Mouse (Mus musculus) gastrocnemius, postnatal 4 days (tissue): ENCODE results near the gene Cadm4. TPM values are rescaled to one million over a fixed set of nuclear protein-coding genes. Genes with fewer than 3 reads are reported as not detected.

Source experiments
- DNase-seq, 2 experiments: peaks; one replicate each; pipeline ENCODE4 v3.0.0; 2021 to 2022; ENCODE audit warnings: low spot score in 2 of 2, mixed read lengths in 2 of 2
- long read RNA-seq, 2 experiments: library from polyadenylated mRNA; stranded (forward); transcript quantifications; one replicate each; pipeline ENCODE4 v2.0.0; 2021
- total RNA-seq, 2 experiments: library from RNA; stranded (reverse); gene quantifications; 2 replicates each; pipeline ENCODE4 v1.2.3; 2021

Cadm4 gene
- total RNA-seq: 10 to 100 TPM; 18.6 to 21.3 TPM
- long read RNA-seq, experiment 1, partial matches to known transcripts: 1 of 4 reads
- long read RNA-seq, experiment 1, other reads (novel, unspliced or antisense): 0 of 4 reads
- long read RNA-seq, experiment 2, partial matches to known transcripts: 0 of 6 reads
- long read RNA-seq, experiment 2, other reads (novel, unspliced or antisense): 3 of 6 reads

GRCm38 (mm10) chr7:24481474-24482207, at the start of gene Cadm4:
Gene Cadm4 (plus strand): TSS chr7:24482023.
- peak; percentile 61 to 73 for DNase-seq

DNA sequence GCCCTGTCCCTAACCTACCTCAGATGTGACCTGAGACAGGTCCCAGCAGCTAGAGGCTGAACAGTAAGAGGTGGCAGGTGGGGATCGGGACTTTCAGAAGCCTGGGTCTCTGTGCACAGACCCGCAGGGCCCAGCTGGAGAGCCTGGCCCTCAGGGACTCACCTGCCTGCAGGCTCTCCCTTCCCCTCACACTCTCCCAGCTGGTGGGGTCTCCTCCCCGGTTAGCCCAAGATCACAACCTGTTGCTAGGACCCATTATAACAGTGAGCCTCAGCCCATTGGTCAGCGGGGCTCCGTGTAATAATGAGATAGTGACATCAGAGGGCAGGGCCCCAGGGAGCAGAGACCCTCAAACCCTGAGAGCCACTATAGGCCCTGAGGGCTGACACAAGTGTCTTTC, 46.5 kb upstream of the Cadm4 start:
- no peak for DNase-seq

DNA sequence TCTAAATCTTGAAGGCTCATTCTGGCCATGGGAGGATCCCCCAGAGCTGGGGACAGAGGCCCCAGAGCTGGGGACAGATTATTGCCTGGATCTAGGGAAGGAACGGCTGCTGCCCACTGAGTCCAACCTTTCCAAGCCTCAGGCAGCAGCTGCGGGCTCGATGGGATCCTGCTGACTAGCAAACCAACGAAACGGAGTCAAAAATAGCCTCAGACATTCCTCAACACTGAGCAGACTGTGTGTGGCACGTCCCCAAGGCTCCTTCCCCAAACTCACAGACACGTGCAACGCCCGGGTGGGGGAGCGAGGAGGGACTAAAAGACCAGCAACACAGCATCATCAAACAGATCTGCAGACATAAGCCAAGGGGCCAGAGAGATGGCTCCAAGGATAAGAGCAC, 43.8 kb upstream of the Cadm4 start:
- peak in 1 of 2 experiments; percentile 61 for DNase-seq

GRCm38 (mm10) chr7:24439191-24439590, 42.6 kb upstream of the Cadm4 start:
- no peak for DNase-seq

DNA sequence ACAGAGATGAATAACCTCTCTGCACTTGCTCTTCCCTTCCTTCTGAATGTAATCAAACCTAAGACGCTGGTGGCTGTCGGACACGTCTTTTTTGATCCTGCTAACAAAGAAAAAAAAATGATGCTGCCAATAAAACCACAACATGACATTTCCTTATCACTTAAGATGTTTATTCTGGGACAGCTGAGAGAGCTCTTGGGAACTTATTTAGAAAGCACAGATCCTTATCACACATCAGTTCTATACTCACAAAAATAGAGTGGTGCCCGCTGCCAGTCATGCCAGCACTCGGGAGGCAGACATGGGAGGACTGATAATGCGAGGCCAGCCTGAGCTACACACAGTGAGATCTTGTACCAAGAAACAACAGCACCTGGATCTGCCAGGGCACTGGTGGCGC, 41.9 kb upstream of the Cadm4 start:
- DNase-seq: no peak

DNA sequence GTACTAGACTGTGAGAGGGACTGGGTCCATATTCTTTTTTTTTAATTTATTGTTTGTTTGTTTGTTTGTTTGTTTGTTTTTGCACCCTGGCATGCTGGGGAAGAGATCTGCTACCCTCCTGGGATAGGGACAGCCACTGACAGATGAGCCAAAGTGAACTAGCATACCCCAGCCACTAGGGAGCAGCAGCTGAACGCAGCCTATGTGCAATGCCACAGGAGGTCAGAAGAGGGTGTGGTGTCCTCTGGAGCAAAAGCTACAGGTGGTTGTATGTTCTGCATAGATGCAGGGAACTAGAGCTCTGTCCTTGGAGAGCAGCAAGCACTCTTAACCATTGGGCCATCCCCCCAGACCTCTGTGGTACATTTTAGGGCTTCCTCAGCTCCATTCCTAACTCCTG, 40.0 kb upstream of the Cadm4 start:
- DNase-seq: peak in 1 of 2 experiments; percentile 56

- no peak for DNase-seq
These were observed 39.5 kb upstream of the Cadm4 start for GRCm38 (mm10) chr7:24442313-24442712.

DNA sequence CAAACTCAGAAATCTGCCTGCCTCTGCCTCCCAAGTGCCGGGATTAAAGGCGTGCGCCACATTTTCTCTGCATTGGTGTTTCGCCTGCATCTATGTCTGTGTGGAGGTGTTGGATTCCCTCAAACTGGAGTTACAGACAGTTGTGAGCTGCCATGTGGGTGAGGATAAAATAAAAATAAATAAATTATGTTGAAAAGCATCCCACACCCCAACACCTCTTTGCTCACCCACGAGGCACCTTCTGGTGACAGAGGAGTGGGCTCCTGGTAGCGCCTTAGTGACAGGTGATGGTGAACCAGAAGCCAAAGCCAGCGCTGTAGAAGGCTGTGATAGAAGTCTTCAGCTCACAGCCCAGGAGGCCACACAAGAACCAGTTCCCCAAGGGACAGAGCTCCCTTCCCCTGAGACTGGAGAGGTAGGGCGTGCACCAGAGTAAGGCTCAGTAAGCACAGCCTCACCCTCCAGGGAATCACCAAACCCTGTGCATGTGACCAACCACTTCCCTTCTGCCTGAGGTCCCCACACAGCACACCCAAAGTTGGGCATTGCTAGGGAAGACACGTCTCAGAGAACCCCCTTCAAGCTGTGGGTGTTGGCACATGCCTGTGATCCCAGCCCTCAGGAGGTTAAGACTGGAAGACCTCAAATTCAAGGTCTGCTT, 36.4 kb upstream of the Cadm4 start:
- no peak for DNase-seq

DNA sequence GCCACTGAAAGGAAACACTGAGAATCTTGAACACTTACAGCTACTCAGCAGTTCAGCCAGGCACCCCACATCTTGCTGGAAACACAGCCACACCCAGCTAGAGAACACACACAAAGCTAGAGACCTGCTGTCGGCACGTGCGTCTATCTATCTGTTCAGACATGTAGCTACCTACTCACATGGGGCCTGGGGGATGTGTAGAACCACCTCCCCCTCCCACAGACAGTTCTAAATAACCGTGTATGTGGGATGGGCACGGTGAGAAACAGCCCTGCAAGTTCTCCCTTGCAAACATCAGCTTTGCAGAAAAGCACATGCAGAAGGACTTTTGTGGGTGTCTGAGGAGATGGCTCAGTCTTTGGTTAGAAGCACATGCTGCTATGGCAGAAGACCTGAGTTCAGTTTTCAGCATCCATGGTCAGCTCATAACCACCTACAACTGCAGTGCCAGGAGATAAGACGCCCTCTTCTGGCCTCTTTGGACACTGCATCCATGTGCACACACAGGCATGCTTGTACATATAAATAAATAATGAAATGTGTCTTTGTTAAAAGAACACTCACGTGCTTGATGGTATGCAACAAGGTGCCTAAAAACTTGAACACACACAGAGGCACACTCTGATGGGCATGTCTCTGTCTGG, 35.0 kb upstream of the Cadm4 start:
- no peak for DNase-seq

DNA sequence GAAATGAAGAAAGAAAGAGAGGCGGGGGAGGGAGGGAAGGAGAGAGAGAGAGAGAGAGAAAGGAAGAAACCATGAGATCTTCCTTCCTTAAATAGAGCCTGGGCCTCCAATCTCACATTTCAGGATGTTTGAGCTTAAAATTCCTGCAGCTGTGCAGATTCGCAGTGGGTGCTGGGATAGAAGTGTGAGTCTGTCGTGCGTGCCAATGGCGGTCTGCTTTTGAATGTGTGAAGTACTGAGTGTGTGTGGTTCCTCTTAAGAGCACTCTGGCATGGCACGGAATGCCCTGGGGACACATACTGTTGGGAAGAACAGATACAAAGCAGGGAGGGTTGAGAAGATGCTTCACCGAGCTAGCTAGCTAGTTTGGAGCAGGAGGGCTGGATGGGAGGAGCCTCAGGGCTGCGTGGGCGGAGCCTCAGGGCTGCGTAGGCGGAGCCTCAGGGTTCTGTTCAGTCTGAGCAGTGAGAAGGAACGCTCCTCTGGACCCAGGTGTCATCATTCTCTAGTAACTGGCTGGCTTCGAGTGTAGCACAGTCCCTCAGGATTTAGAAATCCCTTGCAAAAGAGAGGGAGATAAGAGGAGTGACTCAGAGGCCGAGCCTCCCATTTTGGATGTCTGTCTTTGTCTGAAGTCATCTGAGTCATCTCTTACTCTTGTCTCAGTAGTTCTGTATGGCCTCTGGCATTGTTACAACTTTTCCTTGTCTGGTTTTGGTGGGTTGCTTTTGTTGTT, 32.9 kb upstream of the Cadm4 start:
- no peak for DNase-seq

GRCm38 (mm10) chr7:24450585-24451017, 31.2 kb upstream of the Cadm4 start:
- DNase-seq: no peak

DNA sequence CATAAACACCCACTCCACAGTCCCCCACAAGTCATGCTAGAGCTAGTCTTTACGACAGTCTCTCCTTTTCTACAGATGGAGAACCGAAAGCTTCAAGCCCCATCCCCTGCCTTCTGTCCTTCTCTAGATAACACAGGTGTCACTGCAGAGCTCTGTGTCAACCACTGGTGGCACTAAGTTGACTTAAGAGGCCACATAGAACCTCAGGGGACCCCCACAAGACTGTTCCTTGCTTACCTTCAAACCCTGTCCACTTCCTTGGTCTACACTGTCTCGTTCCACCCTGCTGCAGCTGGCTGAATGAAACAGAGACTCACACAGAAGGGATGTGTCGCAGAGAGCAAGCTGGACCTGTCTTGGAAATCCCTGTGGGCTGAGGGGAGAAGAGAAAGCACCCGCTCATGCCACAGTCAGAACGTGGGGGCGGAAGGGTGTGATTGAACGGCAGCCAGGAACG, 29.9 kb upstream of the Cadm4 start, which contains the start of gene Irgc1:
Gene Irgc1 (minus strand): TSS at position 443 of the 457 bp plus-strand sequence.
- DNase-seq: no peak

DNA sequence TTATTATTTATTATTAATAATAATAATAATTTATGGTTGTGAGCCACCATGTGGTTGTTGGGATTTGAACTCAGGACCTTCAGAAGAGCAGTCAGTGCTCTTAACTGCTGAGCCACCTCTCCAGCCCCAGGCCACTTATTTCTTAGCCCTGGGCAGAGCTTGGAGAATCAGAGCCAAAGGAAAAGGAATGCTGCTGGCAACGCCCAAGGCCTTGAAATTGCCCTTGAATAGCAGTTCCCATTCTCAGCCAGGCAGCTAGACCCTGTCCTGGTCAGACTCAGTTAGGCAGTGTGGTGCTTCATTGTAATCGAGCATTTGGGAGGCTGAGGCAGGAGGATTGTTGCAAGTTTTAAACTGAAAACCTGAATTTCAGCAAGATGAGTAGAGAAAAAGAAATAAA, 27.6 kb upstream of the Cadm4 start:
- DNase-seq: no peak

DNA sequence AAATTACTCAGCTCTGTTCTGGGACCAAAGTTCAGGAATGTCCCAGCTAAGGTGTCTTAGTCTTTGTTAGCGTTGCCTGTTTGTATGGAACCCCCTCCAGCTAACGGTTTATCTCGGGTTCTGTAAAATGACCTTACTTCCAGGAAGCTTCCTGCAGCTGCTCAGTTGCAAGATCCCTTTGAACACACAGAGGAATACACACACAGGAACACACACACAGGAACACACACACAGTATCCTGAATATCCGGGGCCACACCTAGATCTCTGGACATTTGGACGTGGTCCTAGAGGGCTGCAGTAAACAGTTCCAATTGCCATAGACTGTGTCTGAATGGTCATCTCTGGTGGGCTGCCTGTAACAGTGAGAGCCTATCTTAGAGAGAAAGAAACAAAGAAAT, 26.1 kb upstream of the Cadm4 start:
- DNase-seq: no peak

DNA sequence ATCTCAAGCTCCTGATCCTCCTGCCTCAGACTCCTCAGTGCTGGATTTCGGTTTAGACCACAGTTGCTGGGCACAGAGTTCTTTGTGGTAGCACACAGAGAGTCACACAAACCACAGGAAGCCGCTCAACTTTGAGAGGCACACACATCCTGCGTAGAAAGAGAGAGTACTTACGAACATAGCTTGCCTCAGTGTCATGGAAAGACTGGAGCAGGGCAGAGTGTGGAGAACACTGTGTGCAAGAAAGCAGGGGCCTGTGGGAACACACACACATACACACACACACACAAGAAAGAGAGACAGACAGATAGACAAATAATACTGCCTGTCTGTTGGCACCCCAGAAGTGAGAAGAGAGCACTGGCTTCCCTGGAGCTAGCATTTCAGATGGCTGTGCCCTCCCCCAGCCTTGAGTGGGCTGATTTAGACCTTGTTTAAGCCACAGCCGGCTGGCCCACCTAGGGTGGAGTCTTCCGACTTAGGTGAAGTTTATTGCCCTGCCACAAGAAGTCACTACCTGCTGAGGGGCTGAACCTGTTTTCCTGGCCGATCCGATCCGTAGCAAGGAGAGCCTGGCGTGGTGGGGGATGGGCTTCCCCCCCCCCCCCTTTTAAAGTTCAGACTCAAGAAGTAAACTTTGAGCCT, 24.0 kb upstream of the Cadm4 start:
- no peak for DNase-seq

DNA sequence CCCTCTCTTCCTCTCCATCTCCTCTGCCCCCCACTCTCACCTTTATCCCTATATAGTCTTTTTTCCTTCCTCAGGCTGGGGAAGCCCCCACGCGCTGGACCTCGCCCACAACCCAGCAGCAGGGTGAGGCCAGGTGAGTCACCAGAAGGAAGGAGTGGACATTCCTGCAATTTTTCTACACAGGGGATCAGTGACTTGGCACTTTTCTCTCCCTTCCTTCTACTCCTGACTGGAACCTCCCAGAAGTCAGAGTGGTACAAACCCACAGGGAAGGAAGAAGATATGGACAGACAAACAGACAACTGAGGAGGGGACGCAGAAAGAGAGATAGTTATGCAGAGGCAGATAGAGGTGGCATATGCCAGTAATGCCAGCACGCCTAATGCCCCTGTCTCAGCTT, 22.4 kb upstream of the Cadm4 start:
- no peak for DNase-seq

DNA sequence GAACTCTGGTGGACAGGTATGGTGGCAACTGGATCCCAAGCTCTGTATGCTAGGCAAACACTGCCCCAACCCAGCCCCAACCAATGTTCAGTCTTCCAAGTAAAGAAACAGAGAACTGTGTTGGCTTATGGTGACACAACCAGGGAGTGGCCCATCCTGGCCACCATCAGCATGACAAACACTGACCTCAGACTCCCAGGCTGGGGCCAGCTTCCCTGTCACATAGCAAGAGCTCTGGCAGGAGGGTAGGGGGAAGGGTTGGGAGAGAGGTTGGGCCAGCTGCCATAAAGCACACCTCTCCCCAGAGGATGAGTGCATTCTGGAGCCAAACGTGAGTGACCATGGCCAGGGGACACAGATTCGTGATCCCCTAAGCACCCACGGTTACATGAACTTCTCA, 22.0 kb upstream of the Cadm4 start:
- DNase-seq: no peak

GRCm38 (mm10) chr7:24461376-24462051, 20.3 kb upstream of the Cadm4 start:
- DNase-seq: no peak

GRCm38 (mm10) chr7:24462388-24463319, 19.2 kb upstream of the Cadm4 start, which contains the start of gene Plaur:
Gene Plaur (plus strand): TSS chr7:24462484.
- no peak for DNase-seq
